Mouse (Mus musculus) limb, embryonic 10.5 days (tissue): Measurements from ENCODE around the gene Tcea2. TPM values are rescaled to one million over a fixed set of nuclear protein-coding genes. Genes with fewer than 3 reads are reported as not detected.

Experiments
- DNase-seq: peaks from one replicate; pipeline ENCODE4 v3.0.0-alpha.2; 2017; ENCODE audit warnings: low spot score
- H3K27ac ChIP-seq: fragments of 300-500 bp; sonication (generic); 2 replicates; pipeline ENCODE4 v1.5.1; 2016; ENCODE audit warnings: mild to moderate bottlenecking
- H3K27me3 ChIP-seq: fragments of 300-500 bp; sonication (generic); 2 replicates; pipeline ENCODE4 v1.6.1; 2016; ENCODE audit warnings: low read depth, mild to moderate bottlenecking; ENCODE audit not compliant: poor library complexity, severe bottlenecking
- H3K36me3 ChIP-seq: fragments of 300-500 bp; sonication (generic); 2 replicates; pipeline ENCODE4 v1.6.1; 2016; ENCODE audit warnings: mild to moderate bottlenecking, moderate library complexity
- H3K4me1 ChIP-seq: fragments of 300-500 bp; sonication (generic); 2 replicates; pipeline ENCODE4 v1.6.1; 2016
- H3K4me3 ChIP-seq: fragments of 300-500 bp; sonication (generic); 2 replicates; pipeline ENCODE4 v1.5.1; 2016; ENCODE audit warnings: mild to moderate bottlenecking, moderate library complexity
- H3K9me3 ChIP-seq: fragments of 300-500 bp; sonication (generic); replicated peaks from 2 replicates; pipeline ENCODE4 v1.6.1; 2016; ENCODE audit warnings: mild to moderate bottlenecking
- WGBS: fragments of 180-500 bp; shearing (Covaris S2); methylation state at CpG from one replicate; pipeline ENCODE4 v1.1.7; 2016; 5-methylcytosine and 5-hydroxymethylcytosine counted together
- polyA plus RNA-seq: library from polyadenylated mRNA; unstranded; fragments of >200 nt; fragmentation: Nextera tagmentation; extraction: Ambion mirVana; gene quantifications from 2 replicates; pipeline ENCODE4 v1.2.1, GENCODE M21; 2016

Gene Tcea2
- polyA plus RNA-seq, 1 experiment from 2014 or later = 25.8 TPM

DNA sequence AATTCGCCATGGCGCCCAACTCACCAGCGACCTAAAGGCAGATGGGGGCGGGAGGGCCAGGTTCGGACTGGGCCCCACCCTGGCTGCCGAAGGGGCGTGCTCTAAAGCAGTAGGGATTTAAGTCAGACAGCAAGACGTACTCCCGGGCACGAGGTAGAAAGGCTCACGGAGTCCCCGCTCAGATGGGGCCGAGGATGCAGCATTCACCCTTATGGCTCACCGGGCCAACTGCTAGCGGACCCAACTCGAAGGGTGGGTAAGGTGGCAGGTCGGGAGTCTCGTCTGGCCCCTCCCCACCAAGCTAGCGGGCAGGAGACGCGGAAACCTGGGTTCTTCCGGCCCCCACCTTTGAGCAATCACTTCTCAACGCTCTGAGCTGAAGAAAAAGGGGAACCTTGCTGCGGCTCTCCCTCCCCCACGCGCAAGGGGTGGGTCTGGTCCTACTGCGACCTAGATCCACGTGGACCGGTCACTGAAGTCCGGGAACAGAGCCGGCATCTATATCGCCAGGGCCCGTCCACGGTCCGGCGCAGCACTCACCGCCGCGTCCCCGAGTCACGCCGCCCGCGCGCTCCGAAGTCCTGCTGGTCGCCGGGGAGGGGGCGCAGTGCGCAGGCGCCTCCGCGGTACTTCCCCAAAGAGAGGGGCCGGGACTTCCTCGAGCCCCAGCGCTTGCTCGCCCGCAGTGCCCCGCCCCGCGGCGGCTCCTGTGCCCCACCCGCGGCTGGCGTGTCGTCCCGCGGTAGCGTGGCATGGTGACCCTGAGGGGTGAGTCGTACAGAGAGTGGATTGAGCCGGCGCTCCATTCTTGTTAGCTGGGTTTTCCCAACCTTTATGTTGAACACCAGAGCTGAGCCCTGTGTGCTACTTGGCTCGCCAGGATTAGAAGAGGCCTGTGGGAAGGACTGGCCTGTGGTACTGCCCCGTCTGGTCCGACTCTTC, 13.5 kb downstream of the Tcea2 start, which contains the start of gene Rgs19:
Gene Rgs19 (minus strand): TSS at position 639 of the 942 bp plus-strand sequence.
- Histone ChIP-seq H3K4me1 (peaks cover 31% of the 10 kb centered on the region), H3K9me3 (no peaks in the 10 kb centered on the region), H3K4me3 (peak within 1 kb of the TSS; percentile 77), H3K27me3 (peaks cover 32% of the 10 kb centered on the region), H3K27ac (peak within 1 kb of the TSS; percentile 92), H3K36me3 (peaks cover 29% of the 10 kb centered on the region)
- WGBS = under 1% methylated on average over 72 of the region's 75 CpGs
- DNase-seq = peak; percentile 87

DNA sequence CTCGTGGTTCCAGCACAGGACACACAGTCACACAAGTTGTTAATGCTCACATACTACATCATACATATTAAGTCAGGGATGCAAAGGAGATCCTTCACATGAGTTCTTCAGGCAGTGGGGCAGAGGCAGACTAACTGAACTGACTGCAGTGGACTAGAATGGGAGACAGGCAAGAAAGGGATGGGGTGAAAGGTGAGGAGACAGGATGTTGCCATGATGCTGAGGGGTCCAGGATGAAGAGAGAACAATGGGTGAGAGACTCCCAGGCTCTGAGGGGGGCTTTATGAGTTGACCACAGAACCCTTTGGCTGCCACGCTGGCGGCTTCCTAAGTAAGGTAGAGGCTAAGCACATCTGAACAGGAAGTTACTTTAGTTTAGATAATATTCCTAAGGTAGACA, 14.5 kb downstream of the Tcea2 start:
- Histone ChIP-seq H3K36me3 (peaks cover 20% of the 10 kb centered on the region), H3K4me3 (peak overlapping the region; percentile 77), H3K27me3 (peaks cover 32% of the 10 kb centered on the region), H3K27ac (peak overlapping the region; percentile 92; the same call in 1 of the 2 replicates), H3K9me3 (no peaks in the 10 kb centered on the region), H3K4me1 (peaks cover 31% of the 10 kb centered on the region)
- DNase-seq = no peak
- 87% methylated on average over 3 of the region's 3 CpGs for WGBS

DNA sequence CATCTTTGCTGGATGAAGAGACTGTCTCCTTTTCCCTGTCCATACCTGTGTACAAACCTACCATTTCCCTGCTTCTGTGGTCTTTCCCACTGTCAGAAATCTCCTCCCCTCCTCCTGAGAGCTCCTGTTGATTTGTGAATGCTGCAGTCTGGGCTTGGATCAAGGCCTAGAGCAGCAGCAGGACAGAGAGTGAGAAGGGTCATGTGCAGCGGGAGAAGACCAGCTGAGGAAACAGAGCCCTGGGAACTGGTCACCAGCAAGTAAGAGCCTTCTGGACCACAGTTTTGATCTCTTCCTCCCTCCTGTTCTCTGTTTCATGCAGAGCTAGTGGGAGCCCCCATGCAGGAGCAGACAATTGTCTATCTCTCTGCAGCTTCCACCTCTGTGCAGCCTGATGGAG, 15.7 kb downstream of the Tcea2 start:
- WGBS = 87% methylated on average over 1 of the region's 1 CpGs
- DNase-seq = no peak
- Histone ChIP-seq H3K4me1 (peaks cover 30% of the 10 kb centered on the region), H3K27ac (no peak overlapping the region), H3K9me3 (no peaks in the 10 kb centered on the region), H3K36me3 (peaks cover 8% of the 10 kb centered on the region), H3K27me3 (peaks cover 32% of the 10 kb centered on the region), H3K4me3 (no peak overlapping the region)

DNA sequence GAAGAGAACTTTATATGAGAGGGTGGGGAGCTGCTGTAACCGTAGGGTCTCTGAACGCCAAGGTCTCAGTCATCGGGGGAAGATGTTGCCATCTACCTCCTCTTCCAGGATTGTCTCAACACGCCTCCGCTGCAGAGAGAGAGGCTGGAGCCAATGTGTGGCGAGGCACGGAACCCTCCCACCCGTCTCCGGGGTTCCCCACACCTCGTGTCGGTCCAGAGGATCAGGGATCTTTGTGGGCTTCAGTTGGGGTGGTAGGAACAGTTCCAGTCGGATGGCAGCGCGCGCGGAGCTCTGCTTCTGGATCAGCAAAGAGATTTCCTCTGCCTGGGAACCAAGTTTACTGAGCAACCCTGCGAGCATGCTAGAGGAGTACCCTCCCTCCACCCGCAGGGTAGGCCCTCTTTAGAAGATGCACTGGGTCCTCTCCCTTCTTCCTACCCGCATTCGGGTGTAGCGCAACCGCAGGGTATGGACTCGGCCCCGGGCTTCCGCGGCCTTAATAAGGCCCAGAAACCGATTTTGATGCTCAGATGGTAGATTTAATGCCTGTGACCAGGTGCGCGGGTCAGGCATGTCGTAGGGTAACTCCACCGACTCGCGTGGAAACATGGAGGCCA, 16.8 kb downstream of the Tcea2 start:
- no peaks in the 10 kb centered on the region for H3K9me3 ChIP-seq
- H3K4me1 ChIP-seq = peaks cover 21% of the 10 kb centered on the region
- H3K4me3 ChIP-seq = no peak overlapping the region
- 66% methylated on average over 33 of the region's 33 CpGs for WGBS
- no peaks in the 10 kb centered on the region for H3K36me3 ChIP-seq
- no peak overlapping the region for H3K27ac ChIP-seq
- peaks cover 32% of the 10 kb centered on the region for H3K27me3 ChIP-seq
- no peak for DNase-seq

DNA sequence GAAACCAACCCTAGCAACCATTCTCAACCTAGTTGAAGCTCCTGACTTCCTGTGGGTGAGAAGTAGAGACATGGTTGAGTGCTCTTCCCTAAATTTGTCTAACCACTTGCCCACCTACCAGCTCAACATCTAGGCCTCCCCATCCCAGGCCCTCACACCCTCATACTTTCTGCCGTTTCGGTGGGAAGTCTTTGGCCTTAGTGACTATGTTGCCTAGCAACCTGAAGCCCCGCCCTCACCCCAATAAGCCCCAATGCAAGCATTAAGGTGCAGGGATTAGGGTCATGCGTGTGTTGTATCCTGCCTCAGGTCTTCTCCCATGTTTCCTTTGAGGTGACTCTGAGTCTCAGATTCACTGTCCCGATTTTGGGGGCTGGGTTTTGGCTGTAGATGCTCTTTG, 18.1 kb downstream of the Tcea2 start, which contains the start of gene Lkaaear1:
Gene Lkaaear1 (minus strand): TSS at position 202 of the 400 bp plus-strand sequence.
- DNase-seq = no peak
- Histone ChIP-seq H3K4me3 (no peak within 1 kb of the TSS), H3K27me3 (peaks cover 32% of the 10 kb centered on the region), H3K27ac (no peak within 1 kb of the TSS), H3K4me1 (peaks cover 8% of the 10 kb centered on the region), H3K36me3 (no peaks in the 10 kb centered on the region), H3K9me3 (no peaks in the 10 kb centered on the region)
- WGBS = 52% methylated on average over 5 of the region's 5 CpGs

DNA sequence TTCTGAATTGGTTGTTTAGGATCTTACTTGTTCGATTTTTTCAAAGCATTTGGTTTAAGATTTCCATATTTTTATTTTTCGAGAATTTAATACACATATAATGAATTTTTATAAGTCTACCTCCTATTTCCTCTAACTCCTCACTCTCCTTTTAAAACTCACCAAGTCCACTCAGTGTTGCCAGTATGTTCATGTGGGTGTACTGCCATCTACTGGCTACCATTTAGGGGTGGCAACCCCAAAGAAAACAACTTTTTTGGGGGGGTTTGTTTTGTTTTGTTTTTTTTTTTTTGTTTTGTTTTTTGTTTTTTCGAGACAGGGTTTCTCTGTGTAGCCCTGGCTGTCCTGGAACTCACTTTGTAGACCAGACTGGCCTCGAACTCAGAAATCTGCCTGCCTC, 26.6 kb downstream of the Tcea2 start:
- no peaks in the 10 kb centered on the region for H3K4me1 ChIP-seq
- 38% methylated on average over 4 of the region's 4 CpGs for WGBS
- no peaks in the 10 kb centered on the region for H3K36me3 ChIP-seq
- no peak overlapping the region for H3K4me3 ChIP-seq
- H3K27ac ChIP-seq = no peak overlapping the region
- no peaks in the 10 kb centered on the region for H3K9me3 ChIP-seq
- H3K27me3 ChIP-seq = no peaks in the 10 kb centered on the region
- no peak for DNase-seq

DNA sequence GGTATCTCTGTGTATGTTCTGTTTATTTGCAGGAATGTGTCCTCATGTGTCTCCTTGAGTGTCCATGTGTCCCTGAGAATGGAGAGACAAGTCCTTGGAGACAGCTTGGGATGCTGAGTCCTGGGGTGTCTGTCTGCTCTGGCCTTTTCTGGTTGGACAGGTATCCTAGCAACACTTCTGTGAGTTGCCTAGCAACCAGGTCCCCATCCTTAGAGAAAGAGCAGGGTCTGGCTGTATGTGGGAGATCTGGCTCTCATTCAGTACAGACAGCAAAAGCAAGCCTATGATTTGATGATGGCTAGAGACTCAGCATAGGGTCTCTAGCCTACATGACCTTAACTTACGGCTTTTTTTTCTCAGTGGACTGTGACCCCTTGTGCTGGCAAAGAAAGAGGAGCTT, 33.6 kb downstream of the Tcea2 start:
- Histone ChIP-seq H3K36me3 (no peaks in the 10 kb centered on the region), H3K27ac (no peak overlapping the region), H3K4me1 (peaks cover 4% of the 10 kb centered on the region; the same call in 1 of the 2 replicates), H3K9me3 (no peaks in the 10 kb centered on the region), H3K4me3 (no peak overlapping the region), H3K27me3 (no peaks in the 10 kb centered on the region)
- 74% methylated on average over 1 of the region's 1 CpGs for WGBS
- no peak for DNase-seq

DNA sequence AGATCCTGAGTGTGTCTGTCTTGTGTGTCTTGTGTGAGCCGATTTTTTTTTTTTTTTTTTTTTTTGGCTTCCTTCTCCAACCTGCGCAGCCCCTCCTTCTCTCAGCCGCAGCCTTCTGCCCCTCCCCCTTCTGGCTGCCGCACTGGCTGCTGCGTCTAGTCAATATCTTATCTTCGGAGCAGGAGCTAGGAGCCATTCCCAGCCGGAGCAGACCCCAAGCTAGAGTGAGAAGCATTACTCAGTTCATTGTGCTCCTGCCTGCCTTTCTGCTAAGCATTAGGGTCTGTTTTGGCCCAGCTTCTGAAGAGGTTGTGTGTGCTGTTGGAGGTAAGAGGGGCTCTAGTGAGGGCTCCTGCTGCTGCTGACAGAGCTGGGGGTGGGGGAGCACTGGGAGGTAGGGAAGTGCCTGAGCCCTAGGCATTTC, 34.8 kb downstream of the Tcea2 start, which contains the start of gene Oprl1:
Gene Oprl1 (plus strand): TSS at position 114 of the 424 bp plus-strand sequence.
- Histone ChIP-seq H3K27me3 (no peaks in the 10 kb centered on the region), H3K36me3 (no peaks in the 10 kb centered on the region), H3K4me3 (peak within 1 kb of the TSS; percentile 33; the same call in 1 of the 2 replicates), H3K9me3 (no peaks in the 10 kb centered on the region), H3K4me1 (peaks cover 4% of the 10 kb centered on the region; the same call in 1 of the 2 replicates), H3K27ac (no peak within 1 kb of the TSS)
- WGBS = 2% methylated on average over 7 of the region's 7 CpGs
- no peak for DNase-seq

DNA sequence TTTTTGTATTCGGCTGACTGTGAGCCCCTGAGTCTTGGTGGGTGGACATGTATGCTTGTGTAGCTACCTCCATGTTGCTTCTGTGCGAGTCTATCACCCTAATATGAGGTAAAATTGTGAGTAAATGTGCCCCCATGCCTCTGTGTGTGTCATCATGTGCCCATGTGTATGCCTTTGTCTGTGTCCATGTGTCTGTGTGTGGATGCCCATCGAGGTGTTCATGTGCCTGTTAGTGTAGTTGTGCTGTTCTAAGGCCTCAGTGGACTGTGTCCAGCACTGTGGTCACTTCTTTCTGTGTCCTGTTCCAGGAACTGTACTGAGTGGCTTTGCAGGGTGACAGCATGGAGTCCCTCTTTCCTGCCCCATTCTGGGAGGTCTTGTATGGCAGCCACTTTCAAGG, 35.3 kb downstream of the Tcea2 start:
- Histone ChIP-seq H3K4me3 (peak overlapping the region; percentile 33; the same call in 1 of the 2 replicates), H3K36me3 (no peaks in the 10 kb centered on the region), H3K9me3 (no peaks in the 10 kb centered on the region), H3K27me3 (no peaks in the 10 kb centered on the region), H3K4me1 (peaks cover 4% of the 10 kb centered on the region; the same call in 1 of the 2 replicates), H3K27ac (no peak overlapping the region)
- 85% methylated on average over 3 of the region's 3 CpGs for WGBS
- DNase-seq = no peak

DNA sequence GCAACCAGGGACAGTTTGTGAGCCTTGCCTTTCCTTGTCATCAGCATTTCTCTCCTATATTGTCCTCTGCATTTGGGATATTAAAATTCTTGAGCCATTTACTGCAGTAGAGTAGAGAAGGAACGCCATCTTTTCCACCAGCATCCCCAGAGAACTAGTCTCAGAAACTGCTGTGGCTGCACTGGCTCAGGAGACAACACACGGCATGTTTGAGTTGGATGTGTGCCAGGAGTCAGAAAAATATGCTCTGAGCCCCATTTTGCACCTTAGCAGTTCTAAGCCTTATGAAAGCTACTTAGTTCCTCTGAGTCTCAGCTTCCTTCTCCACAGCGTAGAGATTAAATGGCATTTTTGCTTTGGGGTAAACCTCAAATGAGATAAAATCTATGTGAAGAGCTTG, 36.9 kb downstream of the Tcea2 start:
- H3K27me3 ChIP-seq = no peaks in the 10 kb centered on the region
- no peak overlapping the region for H3K4me3 ChIP-seq
- DNase-seq = no peak
- 92% methylated on average over 3 of the region's 3 CpGs for WGBS
- H3K27ac ChIP-seq = no peak overlapping the region
- peaks cover 4% of the 10 kb centered on the region; the same call in 1 of the 2 replicates for H3K4me1 ChIP-seq
- H3K36me3 ChIP-seq = no peaks in the 10 kb centered on the region
- H3K9me3 ChIP-seq = no peaks in the 10 kb centered on the region

DNA sequence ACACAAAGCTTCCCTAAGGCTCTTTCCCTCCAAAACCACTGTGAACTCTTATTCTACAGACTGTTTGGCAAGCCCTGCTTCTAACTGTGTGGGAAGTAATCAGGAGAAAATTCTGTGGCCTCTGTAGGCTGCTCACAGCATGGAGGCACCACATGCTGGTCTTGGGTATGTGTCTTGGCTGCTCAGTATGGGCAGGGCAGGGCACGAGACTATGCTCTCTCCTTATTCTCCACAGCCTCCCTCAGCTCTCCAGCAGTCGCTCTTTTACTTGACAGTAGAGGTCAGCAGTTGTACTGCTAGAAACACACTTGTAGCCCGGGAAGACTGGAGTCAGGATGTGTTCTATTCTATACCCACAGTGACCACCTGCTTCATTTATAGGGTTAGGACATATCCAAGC, 40.0 kb downstream of the Tcea2 start:
- no peak overlapping the region for H3K27ac ChIP-seq
- no peaks in the 10 kb centered on the region for H3K9me3 ChIP-seq
- H3K27me3 ChIP-seq = no peaks in the 10 kb centered on the region
- 46% methylated on average over 3 of the region's 3 CpGs for WGBS
- peaks cover 1% of the 10 kb centered on the region; the same call in 1 of the 2 replicates for H3K4me1 ChIP-seq
- no peaks in the 10 kb centered on the region for H3K36me3 ChIP-seq
- DNase-seq = no peak
- no peak overlapping the region for H3K4me3 ChIP-seq

DNA sequence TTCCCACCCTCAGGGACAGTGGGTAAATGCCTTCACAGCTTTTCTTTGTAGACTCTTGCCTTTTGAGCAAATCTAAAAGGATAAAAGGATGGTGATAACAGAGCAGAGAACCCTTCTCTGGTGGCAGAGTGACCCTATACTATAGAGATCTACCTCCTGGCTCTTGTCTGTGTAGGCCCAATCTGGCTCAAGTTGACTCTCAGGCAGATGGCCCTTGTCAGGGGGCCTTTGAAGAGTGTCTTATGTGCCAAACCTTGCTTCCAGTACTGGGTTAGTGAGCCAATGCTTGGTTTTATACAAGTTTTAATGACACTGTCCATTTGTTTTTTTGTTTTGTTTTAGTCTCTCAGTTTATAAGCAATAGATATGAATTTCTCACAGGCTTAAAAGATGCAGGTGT, 41.1 kb downstream of the Tcea2 start:
- Histone ChIP-seq H3K27me3 (no peaks in the 10 kb centered on the region), H3K4me1 (no peaks in the 10 kb centered on the region), H3K27ac (no peak overlapping the region), H3K36me3 (no peaks in the 10 kb centered on the region), H3K9me3 (no peaks in the 10 kb centered on the region), H3K4me3 (no peak overlapping the region)
- no peak for DNase-seq

DNA sequence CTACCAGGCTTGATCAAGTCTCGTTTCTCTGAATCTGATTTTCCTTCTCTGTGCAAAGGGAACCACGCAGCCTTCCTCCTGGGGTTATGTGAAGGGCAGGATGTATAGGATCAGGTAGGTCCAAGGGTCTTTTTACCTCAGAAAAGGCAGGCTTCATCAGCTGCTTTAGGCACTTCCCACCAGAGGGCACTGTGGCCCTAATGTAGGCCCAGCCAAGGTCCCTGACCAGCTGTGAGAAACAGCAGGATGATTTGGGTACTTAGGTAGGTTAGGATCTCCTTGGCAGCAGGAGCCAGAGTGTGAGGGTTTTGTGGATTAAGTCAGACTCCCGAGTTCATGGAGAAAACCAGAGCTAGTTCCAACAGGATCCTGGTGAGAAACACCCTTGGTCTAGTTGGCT, 42.1 kb downstream of the Tcea2 start:
- no peaks in the 10 kb centered on the region for H3K36me3 ChIP-seq
- no peaks in the 10 kb centered on the region for H3K27me3 ChIP-seq
- H3K4me3 ChIP-seq = no peak overlapping the region
- no peaks in the 10 kb centered on the region for H3K4me1 ChIP-seq
- WGBS = 16% methylated on average over 3 of the region's 3 CpGs
- H3K27ac ChIP-seq = no peak overlapping the region
- H3K9me3 ChIP-seq = no peaks in the 10 kb centered on the region
- peak; percentile 60 for DNase-seq
